In genomic region chr13:115329000-115329960, GRCm38 (mm10) we compare ENCODE assay signal across 16 mouse cellular contexts.
DNase-seq lines count a peak whose midpoint lies in the region; ATAC-seq lines count a peak whose summit lies in the region.
"Had no signal": no experiment of that assay in that cellular context is flagged by ENCODE, and none has a peak within 500 bp of the region (broad histone marks: within the 10 kb centered on the region; RNA-seq: fewer than 3 reads in every experiment).

No protein-coding gene starts in this region.

- no peaks in the 10 kb centered on the region for H3K4me1 ChIP-seq in midbrain, embryonic 11.5 days (ENCODE audit: control insufficient read depth, insufficient read depth, low read length)
- peaks cover 20% of the 10 kb centered on the region for H3K4me1 ChIP-seq in midbrain, embryonic 10.5 days
- H3K4me1 ChIP-seq in forebrain, embryonic 14.5 days (ENCODE audit: control insufficient read depth, insufficient read depth, low read length), result peaks cover 3% of the 10 kb centered on the region; the same call in 1 of the 2 replicates
- H3K4me1 ChIP-seq in midbrain, embryonic 12.5 days, result 0 out of 2 replicates have a peak, but pooled peaks cover 9% of the 10 kb centered on the region
- peaks cover 4% of the 10 kb centered on the region; the same call in 1 of the 2 replicates for H3K4me1 ChIP-seq in neural tube, embryonic 15.5 days
- H3K4me1 ChIP-seq: limb, embryonic 13.5 days; liver, embryonic 13.5 days; lung, embryonic 15.5 days had no signal

- no peaks in the 10 kb centered on the region for H3K27me3 ChIP-seq in midbrain, embryonic 11.5 days (ENCODE audit: control insufficient read depth, insufficient read depth, low read length)
- H3K27me3 ChIP-seq in midbrain, embryonic 10.5 days (ENCODE audit: low read depth, poor library complexity, severe bottlenecking), result no peaks in the 10 kb centered on the region
- no peaks in the 10 kb centered on the region for H3K27me3 ChIP-seq in forebrain, embryonic 14.5 days (replicated peaks; ENCODE audit: control insufficient read depth, insufficient read depth, low read length)
- no peaks in the 10 kb centered on the region for H3K27me3 ChIP-seq in midbrain, embryonic 12.5 days
- no peaks in the 10 kb centered on the region for H3K27me3 ChIP-seq in neural tube, embryonic 15.5 days (replicated peaks)
- H3K27me3 ChIP-seq: embryonic facial prominence, embryonic 12.5 days; limb, embryonic 13.5 days; liver, embryonic 13.5 days; lung, embryonic 15.5 days had no signal

- H3K9me3 ChIP-seq in midbrain, embryonic 11.5 days (ENCODE audit: control insufficient read depth, low read length), result no peaks in the 10 kb centered on the region
- H3K9me3 ChIP-seq in midbrain, embryonic 10.5 days (replicated peaks), result no peaks in the 10 kb centered on the region
- H3K9me3 ChIP-seq in forebrain, embryonic 14.5 days (replicated peaks; ENCODE audit: control insufficient read depth, low read length), result no peaks in the 10 kb centered on the region
- H3K9me3 ChIP-seq in midbrain, embryonic 12.5 days, result no peaks in the 10 kb centered on the region
- H3K9me3 ChIP-seq in neural tube, embryonic 15.5 days (replicated peaks), result no peaks in the 10 kb centered on the region
- H3K9me3 ChIP-seq: embryonic facial prominence, embryonic 12.5 days; limb, embryonic 13.5 days; liver, embryonic 13.5 days; lung, embryonic 15.5 days had no signal

- no peak overlapping the region for H3K27ac ChIP-seq in midbrain, embryonic 11.5 days (ENCODE audit: low read depth, low read length)
- no peak overlapping the region for H3K27ac ChIP-seq in midbrain, embryonic 10.5 days (replicated peaks)
- H3K27ac ChIP-seq in forebrain, embryonic 14.5 days (ENCODE audit: low read depth, low read length), result peak overlapping the region; percentile 44; the same call in 1 of the 2 replicates
- H3K27ac ChIP-seq in midbrain, embryonic 12.5 days (replicated peaks), result no peak overlapping the region
- H3K27ac ChIP-seq in neural tube, embryonic 15.5 days (replicated peaks), result no peak overlapping the region
- H3K27ac ChIP-seq: embryonic facial prominence, embryonic 12.5 days; limb, embryonic 13.5 days; liver, embryonic 13.5 days; lung, embryonic 15.5 days had no signal

- H3K36me3 ChIP-seq in midbrain, embryonic 11.5 days (ENCODE audit: control insufficient read depth, insufficient read depth, low read length), result no peaks in the 10 kb centered on the region
- H3K36me3 ChIP-seq in midbrain, embryonic 10.5 days, result no peaks in the 10 kb centered on the region
- no peaks in the 10 kb centered on the region for H3K36me3 ChIP-seq in forebrain, embryonic 14.5 days (ENCODE audit: control insufficient read depth, insufficient read depth, low read length)
- H3K36me3 ChIP-seq in midbrain, embryonic 12.5 days, result no peaks in the 10 kb centered on the region
- no peaks in the 10 kb centered on the region for H3K36me3 ChIP-seq in neural tube, embryonic 15.5 days
- H3K36me3 ChIP-seq: embryonic facial prominence, embryonic 12.5 days; limb, embryonic 13.5 days; liver, embryonic 13.5 days; lung, embryonic 15.5 days had no signal

- no peak overlapping the region for H3K4me3 ChIP-seq in midbrain, embryonic 11.5 days (ENCODE audit: low read depth, low read length)
- H3K4me3 ChIP-seq in midbrain, embryonic 10.5 days, result no peak overlapping the region
- no peak overlapping the region for H3K4me3 ChIP-seq in forebrain, embryonic 14.5 days (ENCODE audit: low read depth, low read length)
- H3K4me3 ChIP-seq in midbrain, embryonic 12.5 days, result no peak overlapping the region
- H3K4me3 ChIP-seq in neural tube, embryonic 15.5 days (replicated peaks), result no peak overlapping the region
- H3K4me3 ChIP-seq: embryonic facial prominence, embryonic 12.5 days; limb, embryonic 13.5 days; liver, embryonic 13.5 days; lung, embryonic 15.5 days had no signal

- ATAC-seq in midbrain, embryonic 11.5 days (ENCODE audit: low FRiP score), result peak; percentile 46; the same call in 1 of the 2 replicates
- peak; percentile 83 for ATAC-seq in forebrain, embryonic 14.5 days
- peak; percentile 30; the same call in 1 of the 2 replicates for ATAC-seq in midbrain, embryonic 12.5 days (ENCODE audit: low FRiP score, low read depth)
- peak; percentile 80; the same call in 1 of the 2 replicates for ATAC-seq in neural tube, embryonic 15.5 days (ENCODE audit: low FRiP score)
- ATAC-seq: intestine, postnatal 0 days had no signal

- peak; percentile 84 for DNase-seq in midbrain, embryonic 11.5 days (ENCODE audit: low spot score, missing footprints)
- no peak for DNase-seq in midbrain, embryonic 10.5 days (ENCODE audit: low spot score)
- DNase-seq in forebrain, embryonic 14.5 days (ENCODE audit: low spot score), result peak; percentile 61
- DNase-seq in frontal cortex, postnatal 14 days (ENCODE audit: low spot score in 2 of 2), result no peak
- no peak for DNase-seq in kidney, postnatal 25 days
- DNase-seq: adrenal gland, adult 2 months; cerebellum, adult 9-10 months; gastrocnemius, postnatal 36 days; liver, embryonic 13.5 days; right cerebral cortex, postnatal 4 days had no signal

- H3K9ac ChIP-seq in midbrain, embryonic 11.5 days (ENCODE audit: low read length), result no peak overlapping the region
- H3K9ac ChIP-seq in forebrain, embryonic 14.5 days (ENCODE audit: low read length), result no peak overlapping the region
- no peak overlapping the region for H3K9ac ChIP-seq in midbrain, embryonic 12.5 days (replicated peaks)
- H3K9ac ChIP-seq in neural tube, embryonic 15.5 days (replicated peaks), result no peak overlapping the region
- H3K9ac ChIP-seq: embryonic facial prominence, embryonic 12.5 days; limb, embryonic 13.5 days; liver, embryonic 13.5 days; lung, embryonic 15.5 days had no signal

- 56% methylated on average over 9 of the region's 9 CpGs for WGBS in midbrain, embryonic 11.5 days
- WGBS in midbrain, embryonic 10.5 days, result 71% methylated on average over 9 of the region's 9 CpGs
- WGBS in forebrain, embryonic 14.5 days, result 43% methylated on average over 9 of the region's 9 CpGs
- WGBS in midbrain, embryonic 12.5 days, result 51% methylated on average over 9 of the region's 9 CpGs
- WGBS in neural tube, embryonic 15.5 days, result 54% methylated on average over 9 of the region's 9 CpGs

- H3K4me2 ChIP-seq in midbrain, embryonic 11.5 days, result no peak overlapping the region
- H3K4me2 ChIP-seq in forebrain, embryonic 14.5 days (ENCODE audit: low read length), result no peak overlapping the region
- H3K4me2 ChIP-seq in midbrain, embryonic 12.5 days (replicated peaks), result no peak overlapping the region
- no peak overlapping the region for H3K4me2 ChIP-seq in neural tube, embryonic 15.5 days
- H3K4me2 ChIP-seq: embryonic facial prominence, embryonic 12.5 days; limb, embryonic 13.5 days; liver, embryonic 13.5 days; lung, embryonic 15.5 days had no signal

Comparison
In these comparisons a context has a peak if more than half of its experiments do, and no peak if none do; other contexts are left out.
1. DNase-seq: peak in midbrain, embryonic 11.5 days (single experiment) and forebrain, embryonic 14.5 days (single experiment); none in midbrain, embryonic 10.5 days (single experiment), frontal cortex, postnatal 14 days (0 of 2) and kidney, postnatal 25 days (0 of 2).
2. ATAC-seq: peak in every context shown above with its lines; median percentile 83 in forebrain, embryonic 14.5 days; 80 in neural tube, embryonic 15.5 days; 46 in midbrain, embryonic 11.5 days; 30 in midbrain, embryonic 12.5 days.